Mouse (Mus musculus): ENCODE results near the gene Clec2h.
A peak's percentile ranks its signal among the peaks of the same experiment; 100 is the strongest.
"Not testable (repeated sequence)": the region's sequence is repeated elsewhere in the genome, so short reads cannot be mapped to it uniquely, and the experiment has no call there.

Clec2h gene

GRCm38 (mm10) chr6:128662206-128662605 is at the start of gene Clec2h:
Clec2h (plus strand) TSS chr6:128662385.
- no peak for DNase-seq (ENCODE audit: low read depth, low spot score)

GRCm38 (mm10) chr6:128622733-128623132 is 39.5 kb upstream of the Clec2h start:
- no peak for DNase-seq (ENCODE audit: low read depth, low spot score)

GRCm38 (mm10) chr6:128623433-128623832 is 38.8 kb upstream of the Clec2h start, which contains the start of gene Klrb1a:
Klrb1a (minus strand) TSS chr6:128623533.
- DNase-seq (ENCODE audit: low read depth, low spot score), result not testable (repeated sequence)

GRCm38 (mm10) chr6:128624425-128624824 is 37.8 kb upstream of the Clec2h start:
- DNase-seq (ENCODE audit: low read depth, low spot score), result no peak

- DNase-seq (ENCODE audit: low read depth, low spot score), result not testable (repeated sequence)
Observed at GRCm38 (mm10) chr6:128625246-128625645, 36.9 kb upstream of the Clec2h start.

GRCm38 (mm10) chr6:128629771-128630739 is 32.1 kb upstream of the Clec2h start:
- DNase-seq (ENCODE audit: low read depth, low spot score), result peak; percentile 13

- not testable (repeated sequence) for DNase-seq (ENCODE audit: low read depth, low spot score)
Observed at GRCm38 (mm10) chr6:128630912-128631905, 31.0 kb upstream of the Clec2h start.

- no peak for DNase-seq (ENCODE audit: low read depth, low spot score)
Observed at GRCm38 (mm10) chr6:128640673-128641072, 21.5 kb upstream of the Clec2h start.

GRCm38 (mm10) chr6:128641116-128641716 is 21.0 kb upstream of the Clec2h start:
- DNase-seq (ENCODE audit: low read depth, low spot score), result no peak

GRCm38 (mm10) chr6:128643999-128644398 is 18.2 kb upstream of the Clec2h start:
- no peak for DNase-seq (ENCODE audit: low read depth, low spot score)

- not testable (repeated sequence) for DNase-seq (ENCODE audit: low read depth, low spot score)
Observed at GRCm38 (mm10) chr6:128644694-128645093, 17.5 kb upstream of the Clec2h start.

GRCm38 (mm10) chr6:128645708-128646107 is 16.5 kb upstream of the Clec2h start:
- DNase-seq (ENCODE audit: low read depth, low spot score), result not testable (repeated sequence)

- DNase-seq (ENCODE audit: low read depth, low spot score), result no peak
Observed at GRCm38 (mm10) chr6:128649681-128650080, 12.5 kb upstream of the Clec2h start.

- no peak for DNase-seq (ENCODE audit: low read depth, low spot score)
Observed at GRCm38 (mm10) chr6:128650187-128650586, 12.0 kb upstream of the Clec2h start.

- DNase-seq (ENCODE audit: low read depth, low spot score), result not testable (repeated sequence)
Observed at GRCm38 (mm10) chr6:128650827-128651226, 11.4 kb upstream of the Clec2h start.

GRCm38 (mm10) chr6:128652938-128653337 is 9.2 kb upstream of the Clec2h start:
- DNase-seq (ENCODE audit: low read depth, low spot score), result no peak

- no peak for DNase-seq (ENCODE audit: low read depth, low spot score)
Observed at GRCm38 (mm10) chr6:128661249-128661648, 936 bp upstream of the Clec2h start.

- DNase-seq (ENCODE audit: low read depth, low spot score), result no peak
Observed at GRCm38 (mm10) chr6:128669936-128670335, 7.8 kb downstream of the Clec2h start.

GRCm38 (mm10) chr6:128679574-128679973 is 17.4 kb downstream of the Clec2h start:
- no peak for DNase-seq (ENCODE audit: low read depth, low spot score)

GRCm38 (mm10) chr6:128701691-128702090 is 39.5 kb downstream of the Clec2h start:
- no peak for DNase-seq (ENCODE audit: low read depth, low spot score)

- no peak for DNase-seq (ENCODE audit: low read depth, low spot score)
Observed at GRCm38 (mm10) chr6:128722959-128723358, 60.8 kb downstream of the Clec2h start, which contains the start of gene Klrb1. Klrb1 (minus strand) TSS chr6:128723059.
